Mouse (Mus musculus): ENCODE measurements around the gene Smg6. TPM values are rescaled to one million over a fixed set of nuclear protein-coding genes. Genes with fewer than 3 reads are reported as not detected.

Smg6 gene
- total and polyA plus RNA-seq, 2 experiments from 2014 or later, result 7.1 to 21.1 TPM

- Histone ChIP-seq H3K9ac (replicated peaks; ENCODE audit: low read depth, low read length) (peak overlapping the region; percentile 51), H3K9me3 (replicated peaks; ENCODE audit: control insufficient read depth, low read length) (no peaks in the 10 kb centered on the region), H3K4me3 (ENCODE audit: low read depth, low read length) (peak overlapping the region; percentile 32), H3K4me1 (ENCODE audit: control insufficient read depth, insufficient read depth) (peaks cover 27% of the 10 kb centered on the region), H3K27me3 (ENCODE audit: control insufficient read depth, insufficient read depth, low read length) (no peaks in the 10 kb centered on the region), H3K4me2 (ENCODE audit: low read depth, low read length) (peak overlapping the region; percentile 61), H3K36me3 (replicated peaks; ENCODE audit: control insufficient read depth, insufficient read depth, low read length) (no peaks in the 10 kb centered on the region), H3K27ac (ENCODE audit: low read depth) (peak overlapping the region; percentile 85)
- peak; percentile 14; the same call in 1 of the 2 replicates for ATAC-seq (ENCODE audit: insufficient read depth, low read depth)
- 6% methylated on average over 32 of the region's 35 CpGs for WGBS
- DNase-seq (ENCODE audit: low spot score), result peak; percentile 38
- TF ChIP-seq EP300 (IDR thresholded peaks at IDR 0.05; ENCODE audit: low read depth), result no peak
- TF ChIP-seq CTCF (IDR thresholded peaks at IDR 0.05; ENCODE audit: low read depth), result no peak
Measured at GRCm38 (mm10) chr11:75213372-75214080, 287.9 kb downstream of the Smg6 start.

MicroRNAs within 50 kb of the gene (microRNA counts, 519-probe panel; counts per million panel counts)
- microRNA mmu-miR-132, result 4,175 counts per million, percentile 51 among the panel's probes with 10 or more counts
- not detected for microRNA mmu-miR-212

Small RNAs within 50 kb of the gene (microRNA-seq; reads per million reads assigned to microRNA genes)
- gene Mir132, result 334 reads per million, percentile 70 among the genes with 10 or more reads in this experiment
- gene Mir212, result 29.6 reads per million, percentile 41 among the genes with 10 or more reads in this experiment

Other genes with a start within 250 kb of the Smg6 start
- gene Pafah1b1, start 201.2 kb upstream of the Smg6 start, total RNA-seq (2014; rRNA removed; ENCODE audit: low replicate concordance), result 78.4 and 94.3 TPM in 2 replicates
- gene Pafah1b1, start 201.2 kb upstream of the Smg6 start, polyA plus RNA-seq (2015; fragmentation: Nextera tagmentation; extraction: Ambion mirVana), result 62.9 and 69.4 TPM in 2 replicates
- 3.6 and 5.2 TPM in 2 replicates for gene Mettl16, start 155.0 kb upstream of the Smg6 start, total RNA-seq (2014; rRNA removed; ENCODE audit: low replicate concordance)
- gene Mettl16, start 155.0 kb upstream of the Smg6 start, polyA plus RNA-seq (2015; fragmentation: Nextera tagmentation; extraction: Ambion mirVana), result 12.7 and 16.2 TPM in 2 replicates
- 9.0 TPM in 2 replicates for gene Mnt, start 94.9 kb upstream of the Smg6 start, total RNA-seq (2014; rRNA removed; ENCODE audit: low replicate concordance)
- gene Mnt, start 94.9 kb upstream of the Smg6 start, polyA plus RNA-seq (2015; fragmentation: Nextera tagmentation; extraction: Ambion mirVana), result 1.8 and 2.3 TPM in 2 replicates
- 9.2 and 11.7 TPM in 2 replicates for gene Sgsm2, start 28.8 kb upstream of the Smg6 start, total RNA-seq (2014; rRNA removed; ENCODE audit: low replicate concordance)
- 2.3 and 2.5 TPM in 2 replicates for gene Sgsm2, start 28.8 kb upstream of the Smg6 start, polyA plus RNA-seq (2015; fragmentation: Nextera tagmentation; extraction: Ambion mirVana)
- gene Tsr1, start 27.8 kb upstream of the Smg6 start, total RNA-seq (2014; rRNA removed; ENCODE audit: low replicate concordance), result 17.5 and 20.9 TPM in 2 replicates
- 11.2 and 13.3 TPM in 2 replicates for gene Tsr1, start 27.8 kb upstream of the Smg6 start, polyA plus RNA-seq (2015; fragmentation: Nextera tagmentation; extraction: Ambion mirVana)
- gene Srr, start 125 bp downstream of the Smg6 start, total RNA-seq (2014; rRNA removed; ENCODE audit: low replicate concordance), result 16.3 and 34.0 TPM in 2 replicates
- 14.5 and 15.8 TPM in 2 replicates for gene Srr, start 125 bp downstream of the Smg6 start, polyA plus RNA-seq (2015; fragmentation: Nextera tagmentation; extraction: Ambion mirVana)
- 17.8 and 19.5 TPM in 2 replicates for gene Hic1, start 243.7 kb downstream of the Smg6 start, total RNA-seq (2014; rRNA removed; ENCODE audit: low replicate concordance)
- 4.8 and 6.1 TPM in 2 replicates for gene Hic1, start 243.7 kb downstream of the Smg6 start, polyA plus RNA-seq (2015; fragmentation: Nextera tagmentation; extraction: Ambion mirVana)